Mouse (Mus musculus) stomach, postnatal 0 days (tissue): ENCODE data around the gene Srcap.

Experiments
- CTCF ChIP-seq: IDR thresholded peaks from 2 replicates; pipeline ENCODE4 v1.5.1; 2016; ENCODE audit warnings: antibody characterized with exemption, low read depth, mild to moderate bottlenecking, moderate library complexity
- EP300 ChIP-seq: optimal IDR thresholded peaks from 2 replicates; pipeline ENCODE3; 2016; ENCODE audit warnings: antibody characterized with exemption

- no peak for TF ChIP-seq CTCF
- TF ChIP-seq EP300 = no peak
Observed at GRCm38 (mm10) chr7:127485416-127485815, 26.4 kb upstream of the Srcap start.
